Mouse (Mus musculus) activated CD4-positive, CD25-positive, alpha-beta regulatory T cell, adult 4 months (primary cell): ENCODE data around the gene Eif4g1. TPM values are rescaled to one million over a fixed set of nuclear protein-coding genes. Genes with fewer than 3 reads are reported as not detected.
"Not testable (repeated sequence)": the region's sequence is repeated elsewhere in the genome, so short reads cannot be mapped to it uniquely, and the experiment has no call there.

Experiments
- ATAC-seq: one replicate; pipeline ENCODE4 v1.8.0; 2017
- polyA plus RNA-seq, 2 experiments: library from polyadenylated mRNA; unstranded; fragments of 100-300 nt; shearing (Covaris generic); gene quantifications; one replicate each; pipeline ENCODE4 v1.2.1; 2017

The Eif4g1 gene
- polyA plus RNA-seq, result 10 to 100 TPM; 44.6 to 82.1 TPM

GRCm38 (mm10) chr16:20668013-20668412 is at the start of gene Eif4g1:
Gene Eif4g1 (plus strand): TSS chr16:20668313.
- not testable (repeated sequence) for ATAC-seq

GRCm38 (mm10) chr16:20619541-20620398 is 48.3 kb upstream of the Eif4g1 start:
- peak; percentile 29 for ATAC-seq

- no peak for ATAC-seq
Observed at GRCm38 (mm10) chr16:20620399-20620735, 47.7 kb upstream of the Eif4g1 start.

GRCm38 (mm10) chr16:20620751-20621190 is 47.3 kb upstream of the Eif4g1 start:
- ATAC-seq, result no peak

GRCm38 (mm10) chr16:20621191-20621990 is 46.7 kb upstream of the Eif4g1 start, which contains the start of gene Camk2n2:
Gene Camk2n2 (minus strand): TSS chr16:20621287.
- ATAC-seq, result peak; percentile 21

GRCm38 (mm10) chr16:20621991-20622685 is 46.0 kb upstream of the Eif4g1 start:
- peak; percentile 36 for ATAC-seq

GRCm38 (mm10) chr16:20623211-20623610 is 44.9 kb upstream of the Eif4g1 start:
- ATAC-seq, result no peak

- ATAC-seq, result no peak
Observed at GRCm38 (mm10) chr16:20628871-20629391, 39.2 kb upstream of the Eif4g1 start.

GRCm38 (mm10) chr16:20629731-20630634 is 38.1 kb upstream of the Eif4g1 start, which contains the start of gene Ece2:
Gene Ece2 (plus strand): TSS chr16:20629828.
- no peak for ATAC-seq

- no peak for ATAC-seq
Observed at GRCm38 (mm10) chr16:20637410-20637809, 30.7 kb upstream of the Eif4g1 start.

GRCm38 (mm10) chr16:20638367-20638766 is 29.7 kb upstream of the Eif4g1 start:
- ATAC-seq, result no peak

- peak; percentile 59 for ATAC-seq
Observed at GRCm38 (mm10) chr16:20642161-20642560, 26.0 kb upstream of the Eif4g1 start.

- ATAC-seq, result no peak
Observed at GRCm38 (mm10) chr16:20643911-20644310, 24.2 kb upstream of the Eif4g1 start.

GRCm38 (mm10) chr16:20651076-20651946 is 16.8 kb upstream of the Eif4g1 start, which contains the start of gene Psmd2:
Gene Psmd2 (plus strand): TSS chr16:20651652.
- ATAC-seq, result peak; percentile 97

GRCm38 (mm10) chr16:20651947-20652310 is 16.2 kb upstream of the Eif4g1 start:
- ATAC-seq, result no peak

- no peak for ATAC-seq
Observed at GRCm38 (mm10) chr16:20653315-20653714, 14.8 kb upstream of the Eif4g1 start.

GRCm38 (mm10) chr16:20657661-20658060 is 10.5 kb upstream of the Eif4g1 start:
- no peak for ATAC-seq

GRCm38 (mm10) chr16:20670291-20670690 is 2.2 kb downstream of the Eif4g1 start:
- no peak for ATAC-seq

- no peak for ATAC-seq
Observed at GRCm38 (mm10) chr16:20671886-20672285, 3.8 kb downstream of the Eif4g1 start.

- peak; percentile 92 for ATAC-seq
Observed at GRCm38 (mm10) chr16:20672500-20672902, 4.4 kb downstream of the Eif4g1 start.
